Mouse (Mus musculus) ES-Bruce4 (cell line): ENCODE measurements around the gene Myo1c.

Experiments used
- CTCF ChIP-seq: IDR thresholded peaks from one replicate; pipeline ENCODE4 v1.8.1; 2011; ENCODE audit warnings: low read depth, low read length
- POLR2A ChIP-seq: IDR thresholded peaks from one replicate; pipeline ENCODE4 v1.8.1; 2011; ENCODE audit warnings: low read length; ENCODE audit not compliant: insufficient read depth

- TF ChIP-seq CTCF (no peak), POLR2A (no peak)
These were observed 21.3 kb downstream of the Myo1c start for GRCm38 (mm10) chr11:75671426-75672180.
